Mouse (Mus musculus) C2C12 (cell line): ENCODE results near the gene Arhgap32.

Source experiments
- CTCF ChIP-seq: IDR thresholded peaks from one replicate; pipeline ENCODE4 v1.5.1; 2011; ENCODE audit not compliant: control insufficient read depth, insufficient read depth, insufficient read length
- MYOD1 ChIP-seq: IDR thresholded peaks from one replicate; pipeline ENCODE4 v1.6.1; 2011; ENCODE audit warnings: low read depth; ENCODE audit not compliant: control insufficient read depth, insufficient read length

- TF ChIP-seq CTCF (no peak), MYOD1 (no peak)
Observed at GRCm38 (mm10) chr9:32159724-32160123, 43.8 kb downstream of the Arhgap32 start.
